Mouse (Mus musculus) kidney, embryonic 16.5 days (tissue): ENCODE measurements around the gene Prkar1b. TPM values are rescaled to one million over a fixed set of nuclear protein-coding genes. Genes with fewer than 3 reads are reported as not detected.

Experiments used
- ATAC-seq: fragments of 200-750 bp; cut with Nextera tagmentation; 2 replicates; pipeline ENCODE4 v1.8.0; 2017; ENCODE audit warnings: moderate TSS enrichment; ENCODE audit not compliant: low FRiP score, low TSS enrichment
- H3K27ac ChIP-seq: fragments of 300-500 bp; sonication (generic); 2 replicates; pipeline ENCODE4 v1.5.1; 2014; ENCODE audit warnings: low read length
- H3K27me3 ChIP-seq: fragments of 300-500 bp; sonication (generic); 2 replicates; pipeline ENCODE4 v1.6.1; 2014; ENCODE audit warnings: low read length, control low read depth, mixed read lengths; ENCODE audit not compliant: insufficient read depth
- H3K36me3 ChIP-seq: fragments of 300-500 bp; sonication (generic); 2 replicates; pipeline ENCODE4 v1.6.1; 2014; ENCODE audit warnings: low read length, control low read depth, mixed read lengths; ENCODE audit not compliant: insufficient read depth
- H3K4me1 ChIP-seq: fragments of 300-500 bp; sonication (generic); 2 replicates; pipeline ENCODE4 v1.6.1; 2014; ENCODE audit warnings: low read length, control low read depth, mixed read lengths; ENCODE audit not compliant: insufficient read depth
- H3K4me2 ChIP-seq: fragments of 300-500 bp; sonication (generic); replicated peaks from 2 replicates; pipeline ENCODE4 v1.6.1; 2014; ENCODE audit warnings: low read depth, low read length
- H3K4me3 ChIP-seq: fragments of 300-500 bp; sonication (generic); 2 replicates; pipeline ENCODE4 v1.5.1; 2014; ENCODE audit warnings: mild to moderate bottlenecking, low read length
- H3K9ac ChIP-seq: fragments of 300-500 bp; sonication (generic); replicated peaks from 2 replicates; pipeline ENCODE4 v1.6.1; 2014; ENCODE audit warnings: low read length
- H3K9me3 ChIP-seq: fragments of 300-500 bp; sonication (generic); 2 replicates; pipeline ENCODE4 v1.6.1; 2016; ENCODE audit warnings: low read length, control low read depth
- WGBS: fragments of 180-500 bp; shearing (Covaris S2); extraction: QIAGEN DNeasy Blood & Tissue Kit; methylation state at CpG from one replicate; pipeline ENCODE4 v1.1.7; 2014; 5-methylcytosine and 5-hydroxymethylcytosine counted together
- polyA plus RNA-seq: library from polyadenylated mRNA; unstranded; fragments of >200 nt; fragmentation: Nextera tagmentation; extraction: Ambion mirVana; gene quantifications from 2 replicates; pipeline ENCODE4 v1.2.1, GENCODE M21; 2015

Prkar1b gene
- polyA plus RNA-seq, 1 experiment from 2014 or later: 24.6 TPM

DNA sequence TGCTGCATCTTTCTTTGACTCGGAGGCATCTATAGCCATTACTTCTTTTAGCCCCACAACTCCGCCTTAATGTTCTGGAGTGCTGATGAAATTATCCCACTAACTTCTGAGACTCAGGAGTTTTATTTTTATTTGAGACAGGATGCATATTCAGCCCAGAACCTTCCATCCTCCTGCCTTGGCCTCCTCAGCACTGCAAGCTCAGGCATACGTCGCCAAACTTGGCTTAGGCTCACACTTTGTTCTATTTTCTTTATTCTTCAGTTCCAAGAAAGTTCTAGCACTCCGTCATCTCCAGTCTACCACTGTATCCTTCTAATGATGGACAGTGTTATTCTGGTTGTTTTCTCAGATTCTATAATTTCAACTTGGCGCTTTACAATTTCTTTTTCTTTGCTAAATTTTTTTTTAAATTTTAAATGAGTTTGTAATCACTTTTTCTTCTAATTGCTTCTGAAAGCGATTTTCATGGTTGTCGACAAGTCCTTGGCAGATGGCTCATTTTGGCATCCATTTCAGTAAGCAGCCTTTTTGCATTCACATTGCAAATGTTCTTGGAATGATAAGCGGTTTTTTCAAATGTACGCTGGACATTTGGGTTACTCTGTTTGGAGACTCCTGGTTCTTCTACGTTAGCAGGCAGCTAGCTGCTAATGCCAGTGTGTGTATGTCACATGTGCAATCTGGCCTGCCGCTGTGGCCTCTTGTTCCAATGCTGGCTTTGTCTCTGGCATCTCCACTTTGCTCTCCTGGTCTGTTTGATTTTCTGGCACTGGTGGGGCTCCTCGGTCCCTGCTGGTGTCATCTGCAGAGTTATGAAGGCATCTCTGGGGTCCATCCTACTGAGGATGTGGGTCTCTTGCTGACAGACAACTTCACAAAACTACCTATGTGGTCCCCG is 2.4 kb downstream of the Prkar1b start:
- ATAC-seq: no peak
- no peak overlapping the region for H3K27ac ChIP-seq

GRCm38 (mm10) chr5:139146476-139147075 is 3.2 kb downstream of the Prkar1b start:
- Histone ChIP-seq H3K4me3 (no peak overlapping the region), H3K27me3 (no peaks in the 10 kb centered on the region), H3K36me3 (0 out of 2 replicates have a peak, but pooled peaks cover 3% of the 10 kb centered on the region), H3K4me1 (peaks cover 14% of the 10 kb centered on the region), H3K27ac (peak overlapping the region; percentile 57), H3K9me3 (no peaks in the 10 kb centered on the region), H3K9ac (no peak overlapping the region), H3K4me2 (no peak overlapping the region)
- no peak for ATAC-seq
- WGBS: 86% methylated on average over 11 of the region's 11 CpGs

More for the DNA sequence above, 2.4 kb downstream of the Prkar1b start:
- Histone ChIP-seq H3K9ac (no peak overlapping the region), H3K4me3 (no peak overlapping the region), H3K4me1 (peaks cover 17% of the 10 kb centered on the region), H3K36me3 (0 out of 2 replicates have a peak, but pooled peaks cover 9% of the 10 kb centered on the region), H3K27me3 (no peaks in the 10 kb centered on the region), H3K9me3 (no peaks in the 10 kb centered on the region), H3K4me2 (no peak overlapping the region)
- WGBS: 91% methylated on average over 14 of the region's 14 CpGs

- H3K27me3 ChIP-seq: no peaks in the 10 kb centered on the region
- no peak overlapping the region for H3K9ac ChIP-seq
- peak overlapping the region; percentile 57 for H3K27ac ChIP-seq
- no peak overlapping the region for H3K4me3 ChIP-seq
- 94% methylated on average over 4 of the region's 4 CpGs for WGBS
- 0 out of 2 replicates have a peak, but pooled peaks cover 3% of the 10 kb centered on the region for H3K36me3 ChIP-seq
- H3K4me1 ChIP-seq: peaks cover 9% of the 10 kb centered on the region
- no peaks in the 10 kb centered on the region for H3K9me3 ChIP-seq
- H3K4me2 ChIP-seq: no peak overlapping the region
- no peak for ATAC-seq
Measured at GRCm38 (mm10) chr5:139145726-139146125, 4.1 kb downstream of the Prkar1b start.

GRCm38 (mm10) chr5:139143890-139144289 is 5.9 kb downstream of the Prkar1b start:
- Histone ChIP-seq H3K4me1 (peaks cover 14% of the 10 kb centered on the region; the same call in 1 of the 2 replicates), H3K9ac (no peak overlapping the region), H3K36me3 (0 out of 2 replicates have a peak, but pooled peaks cover 3% of the 10 kb centered on the region), H3K9me3 (no peaks in the 10 kb centered on the region), H3K27me3 (no peaks in the 10 kb centered on the region), H3K27ac (no peak overlapping the region), H3K4me3 (no peak overlapping the region), H3K4me2 (no peak overlapping the region)
- 87% methylated on average over 3 of the region's 3 CpGs for WGBS
- ATAC-seq: no peak

DNA sequence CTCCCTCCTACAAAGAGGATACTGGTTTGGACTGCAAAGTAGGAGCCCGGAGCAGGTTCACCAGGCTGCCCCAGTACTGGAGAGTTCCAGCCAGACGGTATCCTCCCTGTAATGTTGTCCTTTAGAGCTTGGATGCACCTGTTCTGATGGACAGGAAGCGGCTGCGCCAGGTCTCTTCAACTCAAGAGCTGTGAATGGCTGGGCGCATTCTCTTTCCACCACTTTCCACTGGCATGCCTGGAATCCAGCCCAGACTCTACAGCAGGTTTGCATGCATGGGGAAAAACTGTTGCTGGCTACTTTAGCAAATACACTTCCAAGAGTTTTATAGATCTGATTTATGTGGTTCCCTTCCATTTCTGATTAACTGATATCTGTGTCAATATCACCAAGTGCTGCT is 8.5 kb downstream of the Prkar1b start:
- peaks cover 21% of the 10 kb centered on the region; the same call in 1 of the 2 replicates for H3K4me1 ChIP-seq
- H3K4me2 ChIP-seq: no peak overlapping the region
- H3K27me3 ChIP-seq: no peaks in the 10 kb centered on the region
- no peak overlapping the region for H3K27ac ChIP-seq
- 60% methylated on average over 5 of the region's 5 CpGs for WGBS
- 0 out of 2 replicates have a peak, but pooled peaks cover 3% of the 10 kb centered on the region for H3K36me3 ChIP-seq
- no peaks in the 10 kb centered on the region for H3K9me3 ChIP-seq
- no peak overlapping the region for H3K4me3 ChIP-seq
- H3K9ac ChIP-seq: no peak overlapping the region
- no peak for ATAC-seq

GRCm38 (mm10) chr5:139140589-139140988 is 9.2 kb downstream of the Prkar1b start:
- peaks cover 21% of the 10 kb centered on the region; the same call in 1 of the 2 replicates for H3K4me1 ChIP-seq
- H3K27me3 ChIP-seq: no peaks in the 10 kb centered on the region
- no peaks in the 10 kb centered on the region for H3K9me3 ChIP-seq
- no peak overlapping the region for H3K4me3 ChIP-seq
- 60% methylated on average over 9 of the region's 9 CpGs for WGBS
- ATAC-seq: peak; percentile 58; the same call in 1 of the 2 replicates
- H3K36me3 ChIP-seq: 0 out of 2 replicates have a peak, but pooled peaks cover 3% of the 10 kb centered on the region
- no peak overlapping the region for H3K9ac ChIP-seq
- H3K4me2 ChIP-seq: no peak overlapping the region
- H3K27ac ChIP-seq: no peak overlapping the region

DNA sequence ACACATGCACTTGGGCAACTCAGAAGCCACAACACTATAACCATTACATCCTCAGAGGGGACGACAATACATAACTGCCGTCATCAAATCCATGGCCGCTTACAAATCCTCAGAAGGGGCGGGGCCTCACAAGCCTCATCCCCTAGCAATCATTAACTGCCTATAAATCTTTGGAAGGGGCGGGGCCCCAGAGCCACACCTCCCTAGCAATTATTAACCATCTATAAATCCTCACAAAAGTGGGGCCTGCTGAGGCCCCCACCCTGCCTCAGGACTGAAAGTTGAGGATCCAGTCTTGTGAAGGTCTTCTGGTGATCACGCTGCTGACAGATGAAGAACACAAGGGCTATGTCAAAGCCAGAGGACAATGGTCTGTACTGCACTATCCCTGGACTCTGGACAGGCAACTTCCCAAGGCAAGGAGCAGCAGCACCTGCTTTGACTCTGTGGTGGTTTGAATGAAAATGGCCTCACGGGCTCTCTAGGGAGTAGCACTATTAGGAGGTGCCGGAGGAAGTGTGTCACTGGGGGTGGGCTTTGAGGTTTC is 10.8 kb downstream of the Prkar1b start:
- 86% methylated on average over 8 of the region's 8 CpGs for WGBS
- Histone ChIP-seq H3K4me3 (no peak overlapping the region), H3K9ac (no peak overlapping the region; the same call in 1 of the 2 replicates), H3K27ac (no peak overlapping the region), H3K27me3 (no peaks in the 10 kb centered on the region), H3K36me3 (0 out of 2 replicates have a peak, but pooled peaks cover 1% of the 10 kb centered on the region), H3K4me2 (no peak overlapping the region), H3K9me3 (no peaks in the 10 kb centered on the region), H3K4me1 (peaks cover 25% of the 10 kb centered on the region; the same call in 1 of the 2 replicates)
- no peak for ATAC-seq

DNA sequence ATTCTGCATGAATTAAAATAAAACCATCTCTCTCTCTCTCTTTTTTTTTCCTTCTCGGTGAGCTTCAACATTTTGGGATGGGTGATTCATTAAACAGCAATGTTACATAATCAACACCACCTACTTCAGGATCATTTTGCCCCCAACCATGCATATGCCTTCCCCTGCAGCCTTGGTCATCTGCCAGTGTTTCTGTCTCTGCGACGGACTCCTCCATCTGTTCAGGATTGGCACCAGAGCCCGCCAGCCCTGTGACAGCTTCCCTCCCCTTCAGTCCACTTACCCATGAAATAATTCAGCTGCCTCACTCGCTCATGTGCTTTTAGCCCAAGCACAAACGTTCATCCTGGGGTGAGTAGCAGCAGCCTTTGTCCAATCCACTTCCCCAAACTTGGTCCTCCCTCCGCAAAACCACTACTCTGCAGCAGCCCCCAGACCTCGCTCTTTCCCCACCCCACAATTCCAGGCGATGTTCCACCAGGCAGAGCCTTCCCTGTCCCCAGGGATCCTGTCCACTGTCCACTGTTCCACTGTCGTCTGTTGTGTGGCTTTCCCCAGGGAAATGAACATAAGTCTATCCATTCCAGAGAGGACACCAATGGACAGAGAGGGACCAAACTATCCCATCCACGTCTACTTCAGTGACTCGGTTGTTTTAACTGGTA is 11.4 kb downstream of the Prkar1b start:
- H3K4me1 ChIP-seq: peaks cover 25% of the 10 kb centered on the region; the same call in 1 of the 2 replicates
- H3K4me2 ChIP-seq: no peak overlapping the region
- H3K9ac ChIP-seq: no peak overlapping the region; the same call in 1 of the 2 replicates
- no peaks in the 10 kb centered on the region for H3K27me3 ChIP-seq
- WGBS: 59% methylated on average over 12 of the region's 12 CpGs
- no peaks in the 10 kb centered on the region for H3K9me3 ChIP-seq
- no peaks in the 10 kb centered on the region for H3K36me3 ChIP-seq
- H3K4me3 ChIP-seq: no peak overlapping the region
- 0 out of 2 replicates have a peak overlapping the region, but pooled peaks have one; percentile 9 for H3K27ac ChIP-seq
- ATAC-seq: no peak

- Histone ChIP-seq H3K27ac (no peak overlapping the region), H3K27me3 (no peaks in the 10 kb centered on the region), H3K36me3 (no peaks in the 10 kb centered on the region), H3K9ac (no peak overlapping the region), H3K4me1 (peaks cover 25% of the 10 kb centered on the region; the same call in 1 of the 2 replicates), H3K4me3 (no peak overlapping the region), H3K4me2 (no peak overlapping the region), H3K9me3 (no peaks in the 10 kb centered on the region)
- no peak for ATAC-seq
- WGBS: 88% methylated on average over 6 of the region's 6 CpGs
Measured at GRCm38 (mm10) chr5:139137176-139137575, 12.6 kb downstream of the Prkar1b start.
